Mouse (Mus musculus) kidney, postnatal 4 days (tissue): Measurements from ENCODE around the gene Copg2.
"Not testable (repeated sequence)": the region's sequence is repeated elsewhere in the genome, so short reads cannot be mapped to it uniquely, and the experiment has no call there.

Source experiments
- DNase-seq, 2 experiments: peaks; one replicate each; pipeline ENCODE4 v3.0.0; 2021; ENCODE audit warnings: mixed read lengths in 2 of 2

The Copg2 gene

DNA sequence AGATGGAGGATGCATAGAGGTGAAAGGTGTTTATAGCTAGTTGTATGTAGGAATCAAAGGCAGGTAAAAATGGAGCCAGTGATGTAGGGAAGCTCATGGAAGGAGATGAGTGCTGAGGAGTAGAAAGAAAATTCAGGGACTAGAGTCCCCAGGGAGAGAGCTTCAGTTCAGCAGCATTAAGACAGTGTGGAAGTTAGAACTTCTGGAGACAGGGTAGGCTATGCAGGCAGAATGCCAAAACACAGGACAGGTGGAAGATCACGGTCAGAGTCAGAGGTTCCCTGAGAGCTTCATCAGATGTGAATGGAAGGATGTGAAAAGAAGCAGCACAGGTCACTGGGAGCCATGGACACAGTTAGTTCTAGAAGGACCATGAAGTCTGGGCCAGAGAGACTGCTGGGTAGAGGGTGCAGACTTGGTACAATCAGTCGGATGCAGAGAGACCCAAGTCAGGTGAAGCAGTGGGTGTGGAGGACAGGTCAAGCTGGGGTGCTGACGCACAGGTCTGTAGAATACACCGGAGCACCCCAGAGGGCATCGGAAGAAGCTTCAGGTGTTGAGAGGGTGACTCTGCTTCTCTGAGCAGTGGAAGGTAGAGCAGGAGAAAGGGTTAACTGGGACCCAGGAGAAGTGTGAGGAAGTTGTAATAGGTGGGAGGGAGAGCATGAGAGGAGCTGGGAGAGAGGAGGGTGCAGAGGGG lies 91.4 kb downstream of the Copg2 start:
- no peak for DNase-seq

- DNase-seq, result peak; percentile 28 to 34
Observed at GRCm38 (mm10) chr6:30804389-30805052, 92.1 kb downstream of the Copg2 start.

- not testable (repeated sequence) for DNase-seq
Observed at GRCm38 (mm10) chr6:30802915-30803314, 93.7 kb downstream of the Copg2 start.

- DNase-seq, result no peak
Observed at GRCm38 (mm10) chr6:30751209-30751608, 145.4 kb downstream of the Copg2 start.

- no peak for DNase-seq
Observed at GRCm38 (mm10) chr6:30750482-30750881, 146.1 kb downstream of the Copg2 start.

- no peak for DNase-seq
Observed at GRCm38 (mm10) chr6:30749892-30750291, 146.7 kb downstream of the Copg2 start.

DNA sequence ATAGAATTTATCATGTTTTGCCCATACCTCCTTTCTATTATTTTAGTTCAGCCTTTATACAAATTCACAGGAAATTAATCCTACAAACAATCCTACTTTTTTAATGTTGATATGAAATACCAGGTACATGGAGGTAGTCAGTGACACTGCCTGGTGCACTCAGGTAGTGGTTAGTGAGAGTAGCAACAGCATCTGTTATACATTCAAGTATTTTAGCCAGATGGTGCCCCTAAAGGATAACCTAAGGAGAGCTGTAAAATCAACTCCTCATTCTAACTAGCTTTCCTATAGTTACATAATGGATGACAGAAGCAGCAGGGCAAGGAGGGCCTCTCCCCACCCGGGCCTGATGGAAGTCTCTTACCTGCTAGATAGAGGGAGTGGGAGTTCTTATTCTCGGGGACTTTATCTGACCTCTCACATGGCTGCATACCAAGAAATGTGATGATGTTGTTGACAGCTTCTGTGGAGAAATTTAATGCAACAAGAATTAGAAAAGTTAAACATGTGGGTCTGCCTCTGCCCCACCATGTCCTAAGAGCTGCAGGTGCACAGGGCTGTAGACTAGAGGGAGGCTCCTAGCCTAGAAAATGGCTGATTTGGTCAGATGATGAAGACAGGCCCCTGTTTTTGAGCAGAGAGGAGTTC lies 147.4 kb downstream of the Copg2 start:
- no peak for DNase-seq

DNA sequence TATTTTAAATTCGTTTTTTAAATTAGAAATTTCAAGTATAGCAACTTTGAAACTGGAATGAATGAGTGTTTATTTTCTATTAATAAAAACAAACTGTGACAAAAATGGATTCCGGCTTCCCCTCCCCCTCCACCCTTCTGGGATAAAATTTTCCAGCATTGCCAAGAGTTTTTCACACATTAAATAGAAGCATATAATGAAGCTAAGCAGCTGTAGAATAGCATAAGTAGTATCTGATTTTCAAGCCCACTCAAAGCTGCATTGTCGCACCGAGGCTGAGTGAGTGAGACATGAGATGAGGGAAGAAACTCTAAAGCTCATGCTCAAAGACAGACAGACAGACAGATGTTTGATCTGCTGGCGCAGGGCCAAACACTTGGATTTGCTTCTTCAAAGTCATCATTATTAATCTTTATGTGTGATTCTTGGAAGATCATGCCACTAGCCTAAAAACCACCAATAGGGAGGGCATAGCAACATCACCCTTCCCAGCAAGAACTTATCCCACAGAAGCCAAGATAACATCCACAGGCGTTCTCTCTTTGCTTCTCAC lies 148.2 kb downstream of the Copg2 start:
- no peak for DNase-seq

- no peak for DNase-seq
Observed at GRCm38 (mm10) chr6:30747631-30748357, 148.8 kb downstream of the Copg2 start.

DNA sequence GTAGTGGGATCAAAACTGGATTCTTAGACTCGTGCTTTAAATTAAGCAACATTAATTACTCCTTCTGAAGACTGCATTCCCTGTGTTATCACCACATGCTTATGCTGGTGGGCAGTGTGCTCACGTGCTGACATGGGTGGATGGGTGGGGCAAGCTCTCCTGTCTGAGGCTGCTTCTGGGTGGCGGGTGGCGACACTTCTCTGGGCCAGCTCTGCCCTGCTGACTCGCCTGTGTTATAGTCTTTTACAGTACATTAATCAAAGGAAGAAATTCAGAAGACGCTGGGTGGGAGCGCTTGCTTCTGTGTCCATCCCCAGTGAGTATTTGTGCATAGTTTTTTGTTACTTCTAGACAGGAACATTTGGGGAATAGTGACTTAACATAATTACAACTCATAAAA lies 151.0 kb downstream of the Copg2 start:
- no peak for DNase-seq

GRCm38 (mm10) chr6:30744846-30745245 lies 151.7 kb downstream of the Copg2 start:
- DNase-seq, result no peak

- peak; percentile 62 to 69 for DNase-seq
Observed at GRCm38 (mm10) chr6:30739177-30739747, 157.3 kb downstream of the Copg2 start.

- peak in 1 of 2 experiments; percentile 26 for DNase-seq
Observed at GRCm38 (mm10) chr6:30738464-30739006, 158.1 kb downstream of the Copg2 start.

- peak; percentile 85 to 89 for DNase-seq
Observed at GRCm38 (mm10) chr6:30737548-30738463, 158.8 kb downstream of the Copg2 start.

DNA sequence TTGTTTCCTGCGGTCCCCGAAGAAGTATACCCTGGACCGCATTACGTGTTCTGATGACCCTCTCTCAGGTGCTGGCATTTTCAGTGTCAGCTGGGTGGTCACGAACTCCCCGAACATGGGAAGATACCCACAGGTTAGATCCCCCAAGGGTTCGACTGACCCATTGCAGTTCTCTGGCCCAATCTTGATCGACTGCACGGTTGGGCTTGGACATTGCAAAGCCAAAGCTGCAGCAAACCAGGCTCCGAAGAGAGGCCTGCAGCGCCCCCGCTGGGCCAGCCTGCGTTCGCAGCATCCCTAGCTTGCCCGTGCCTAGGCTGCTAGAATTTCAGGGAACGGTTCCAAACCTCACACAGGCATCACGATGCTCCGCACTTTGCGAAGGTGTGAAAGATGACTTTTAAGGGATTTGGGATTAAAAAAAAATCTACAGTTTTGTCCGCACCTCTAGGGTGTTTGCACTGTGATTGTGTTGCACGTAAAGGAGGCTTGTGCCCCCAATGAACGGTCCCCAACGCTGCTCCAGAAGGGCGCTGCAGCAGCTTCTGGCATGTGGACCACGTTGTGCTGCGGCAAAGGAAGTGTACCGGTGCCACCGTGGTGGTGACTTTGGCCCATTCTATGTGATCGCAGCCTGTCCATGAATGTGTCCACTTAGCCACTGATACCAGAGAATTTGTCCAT lies 159.6 kb downstream of the Copg2 start:
- DNase-seq, result peak; percentile 85 to 90

DNA sequence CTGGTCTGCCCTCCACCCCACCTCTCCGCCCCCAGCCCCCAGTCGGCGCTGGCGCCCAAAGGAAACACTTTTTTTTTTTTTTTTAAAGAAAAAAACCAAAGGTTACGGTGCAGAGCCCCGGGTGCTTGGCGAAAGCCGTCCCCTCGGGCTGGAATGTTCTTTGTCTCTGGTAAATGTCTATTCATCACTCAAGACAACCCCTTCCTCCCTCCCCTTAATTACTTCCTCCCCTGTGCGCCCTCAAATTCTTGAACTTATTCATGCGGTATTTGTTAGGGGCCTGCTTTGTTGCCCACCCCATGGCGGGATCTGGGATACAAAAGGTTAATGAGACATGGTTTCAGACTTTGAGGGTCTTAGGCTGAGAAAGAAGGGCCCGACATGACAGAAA lies 160.2 kb downstream of the Copg2 start:
- DNase-seq, result peak; percentile 48 to 66

DNA sequence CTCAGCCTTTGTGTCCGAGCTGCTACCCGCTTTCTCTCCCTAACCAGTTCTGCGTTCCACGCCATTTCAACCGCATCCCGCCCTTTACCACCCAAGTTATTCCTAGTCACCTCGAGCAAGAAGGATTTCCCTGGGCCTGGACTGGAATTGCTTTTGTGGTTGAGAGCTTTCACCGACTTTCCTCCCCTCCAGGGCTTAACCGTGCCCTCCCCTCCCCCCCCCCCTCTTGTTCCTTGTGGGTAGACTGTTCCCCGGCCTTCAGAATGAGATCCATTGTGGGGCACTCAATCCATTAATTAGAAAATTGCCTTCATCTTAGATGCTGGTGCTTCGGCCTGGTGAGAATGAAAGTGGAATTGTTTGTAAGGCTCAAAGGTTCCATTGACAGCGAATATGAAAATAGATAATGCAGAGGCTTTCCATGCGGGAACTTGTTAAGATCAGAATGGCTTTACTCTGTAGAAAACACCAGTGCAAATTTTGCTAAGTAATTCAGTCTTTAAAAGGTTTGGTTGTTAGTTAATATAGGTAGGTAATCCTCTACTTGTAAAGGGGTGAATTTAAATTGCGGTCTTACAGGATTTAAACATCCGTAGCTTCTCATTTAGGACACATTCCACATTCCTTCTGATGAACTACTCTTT lies 160.7 kb downstream of the Copg2 start:
- DNase-seq, result peak in 1 of 2 experiments; percentile 40

- peak; percentile 31 to 55 for DNase-seq
Observed at GRCm38 (mm10) chr6:30734988-30735727, 161.4 kb downstream of the Copg2 start.

DNA sequence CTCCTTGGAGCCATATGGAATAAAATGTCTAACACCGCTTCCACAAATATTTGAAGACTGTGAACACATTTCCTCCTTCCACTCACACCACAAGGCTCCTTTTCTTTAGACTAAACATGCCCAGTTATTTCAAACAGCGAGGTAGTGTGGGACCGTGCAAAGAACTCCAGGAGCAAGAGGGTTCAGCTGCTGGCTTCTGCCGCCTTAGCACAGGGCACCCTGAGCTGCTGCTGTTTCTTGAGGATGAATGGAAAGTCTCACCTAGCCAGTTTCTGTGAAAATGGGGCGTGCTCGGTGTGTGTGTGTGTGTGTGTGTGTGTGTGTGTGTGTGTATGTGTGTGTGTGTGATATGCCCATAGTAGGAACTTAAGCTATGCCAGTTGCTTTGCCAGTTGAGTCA lies 162.1 kb downstream of the Copg2 start:
- no peak for DNase-seq
